Mouse (Mus musculus) liver, postnatal 0 days (tissue): ENCODE measurements at regions not wholly inside any gene's neighbourhood (a gene's known extent, or its start where the extent isn't known, plus 50 kb on each side); places are given as distances from the start of the nearest gene placed in this dataset.

Source experiments
- CTCF ChIP-seq: sonication (generic); IDR thresholded peaks from 2 replicates; pipeline ENCODE4 v1.5.1; 2016; ENCODE audit warnings: antibody characterized with exemption, low read depth
- EP300 ChIP-seq: IDR thresholded peaks from 2 replicates; pipeline ENCODE4 v1.6.1; 2016; ENCODE audit warnings: antibody characterized with exemption, low read depth, mild to moderate bottlenecking

- no peak for TF ChIP-seq CTCF
- TF ChIP-seq EP300 = no peak
These were observed 138.4 kb downstream of the Tmem161b start for GRCm38 (mm10) chr13:84360536-84360935.
